Mouse (Mus musculus) stomach, embryonic 15.5 days (tissue): Measurements from ENCODE around the gene Fsip1. TPM values are rescaled to one million over a fixed set of nuclear protein-coding genes. Genes with fewer than 3 reads are reported as not detected.
"Not testable (repeated sequence)": the region's sequence is repeated elsewhere in the genome, so short reads cannot be mapped to it uniquely, and the experiment has no call there.

Experiments used
- ATAC-seq: fragments of 200-750 bp; cut with Nextera tagmentation; 2 replicates; pipeline ENCODE4 v1.8.0; 2017; ENCODE audit warnings: low read depth, moderate number of reproducible peaks, moderate TSS enrichment; ENCODE audit not compliant: insufficient read depth, low FRiP score
- H3K27ac ChIP-seq: fragments of 300-500 bp; sonication (generic); 2 replicates; pipeline ENCODE4 v1.5.1; 2015; ENCODE audit warnings: mild to moderate bottlenecking, inconsistent platforms
- H3K27me3 ChIP-seq: fragments of 300-500 bp; sonication (generic); replicated peaks from 2 replicates; pipeline ENCODE4 v1.6.1; 2015; ENCODE audit warnings: inconsistent platforms
- H3K36me3 ChIP-seq: fragments of 300-500 bp; sonication (generic); 2 replicates; pipeline ENCODE4 v1.6.1; 2015; ENCODE audit warnings: inconsistent platforms
- H3K4me1 ChIP-seq: fragments of 300-500 bp; sonication (generic); 2 replicates; pipeline ENCODE4 v1.6.1; 2015; ENCODE audit warnings: inconsistent platforms
- H3K4me2 ChIP-seq: fragments of 300-500 bp; sonication (generic); 2 replicates; pipeline ENCODE4 v1.6.1; 2015; ENCODE audit warnings: mild to moderate bottlenecking, inconsistent platforms
- H3K4me3 ChIP-seq: fragments of 300-500 bp; sonication (generic); replicated peaks from 2 replicates; pipeline ENCODE4 v1.5.1; 2015; ENCODE audit warnings: inconsistent platforms
- H3K9ac ChIP-seq: fragments of 300-500 bp; sonication (generic); 2 replicates; pipeline ENCODE4 v1.6.1; 2015; ENCODE audit warnings: inconsistent platforms
- H3K9me3 ChIP-seq: fragments of 300-500 bp; sonication (generic); 2 replicates; pipeline ENCODE4 v1.6.1; 2016; ENCODE audit warnings: inconsistent platforms
- WGBS: fragments of 180-500 bp; shearing (Covaris S2); methylation state at CpG from one replicate; pipeline ENCODE4 v1.1.7; 2015; 5-methylcytosine and 5-hydroxymethylcytosine counted together
- polyA plus RNA-seq: library from polyadenylated mRNA; unstranded; fragments of >200 nt; fragmentation: Nextera tagmentation; extraction: Ambion mirVana; gene quantifications from 2 replicates; pipeline ENCODE4 v1.2.1, GENCODE M21; 2015

Fsip1 gene
- polyA plus RNA-seq: 0.27 TPM in 2 replicates

DNA sequence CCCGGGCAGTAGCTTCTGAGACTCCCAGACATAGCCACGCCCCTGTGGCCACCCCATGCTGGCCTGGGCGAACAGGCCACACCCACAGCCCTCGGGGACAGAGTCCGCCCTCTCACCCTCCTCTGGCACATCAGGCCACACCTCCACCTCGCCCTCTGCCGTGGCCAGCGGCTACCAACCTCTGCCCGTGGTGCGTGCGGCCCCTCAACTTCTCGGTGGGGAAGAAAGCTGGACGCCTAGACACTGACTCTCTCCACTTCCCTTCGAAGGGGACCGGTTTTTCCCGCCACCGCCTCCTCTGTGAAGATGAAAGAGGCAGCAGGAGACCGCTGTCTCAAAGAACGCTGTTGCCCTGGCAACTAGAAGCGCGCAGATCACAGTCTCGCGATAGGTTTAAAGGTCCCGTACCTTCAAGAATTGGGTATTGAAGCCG is at the start of gene Fsip1:
TSS of gene Fsip1 (minus strand) at position 346 of the 433 bp plus-strand sequence.
- peak; percentile 94 for ATAC-seq
- Histone ChIP-seq H3K27me3 (no peaks in the 10 kb centered on the region), H3K4me3 (peak within 1 kb of the TSS; percentile 47), H3K27ac (no peak within 1 kb of the TSS), H3K9me3 (no peaks in the 10 kb centered on the region), H3K4me1 (peaks cover 3% of the 10 kb centered on the region; the same call in 1 of the 2 replicates), H3K4me2 (peak within 1 kb of the TSS; percentile 74), H3K36me3 (no peaks in the 10 kb centered on the region), H3K9ac (no peak within 1 kb of the TSS)
- 2% methylated on average over 25 of the region's 25 CpGs for whole genome bisulfite sequencing

DNA sequence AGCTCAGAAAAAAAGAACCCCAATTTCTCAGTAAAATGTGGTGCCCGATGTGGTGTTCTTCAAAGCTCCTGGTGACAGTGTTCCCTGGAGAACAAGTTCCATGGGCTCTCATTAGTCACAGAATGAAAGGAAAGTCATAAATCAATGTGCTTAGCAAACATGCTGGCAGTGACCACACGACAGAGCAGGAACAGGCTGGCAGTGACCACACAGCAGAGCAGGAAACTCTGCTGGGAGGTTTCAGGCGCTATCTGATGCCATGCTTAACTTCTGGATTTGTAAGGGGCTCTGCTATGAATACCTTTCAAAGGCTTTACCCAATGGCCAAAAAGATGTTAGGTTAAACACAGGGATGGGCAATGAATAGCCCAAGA is 49.7 kb upstream of the Fsip1 start:
- no peaks in the 10 kb centered on the region for H3K9me3 ChIP-seq
- no peak overlapping the region for H3K4me2 ChIP-seq
- H3K36me3 ChIP-seq: no peaks in the 10 kb centered on the region
- 16% methylated on average over 3 of the region's 3 CpGs for WGBS
- no peak overlapping the region for H3K9ac ChIP-seq
- no peak overlapping the region for H3K4me3 ChIP-seq
- H3K27ac ChIP-seq: no peak overlapping the region
- peak; percentile 61; the same call in 1 of the 2 replicates for ATAC-seq
- 0 out of 2 replicates have a peak, but pooled peaks cover 3% of the 10 kb centered on the region for H3K4me1 ChIP-seq
- H3K27me3 ChIP-seq: no peaks in the 10 kb centered on the region

DNA sequence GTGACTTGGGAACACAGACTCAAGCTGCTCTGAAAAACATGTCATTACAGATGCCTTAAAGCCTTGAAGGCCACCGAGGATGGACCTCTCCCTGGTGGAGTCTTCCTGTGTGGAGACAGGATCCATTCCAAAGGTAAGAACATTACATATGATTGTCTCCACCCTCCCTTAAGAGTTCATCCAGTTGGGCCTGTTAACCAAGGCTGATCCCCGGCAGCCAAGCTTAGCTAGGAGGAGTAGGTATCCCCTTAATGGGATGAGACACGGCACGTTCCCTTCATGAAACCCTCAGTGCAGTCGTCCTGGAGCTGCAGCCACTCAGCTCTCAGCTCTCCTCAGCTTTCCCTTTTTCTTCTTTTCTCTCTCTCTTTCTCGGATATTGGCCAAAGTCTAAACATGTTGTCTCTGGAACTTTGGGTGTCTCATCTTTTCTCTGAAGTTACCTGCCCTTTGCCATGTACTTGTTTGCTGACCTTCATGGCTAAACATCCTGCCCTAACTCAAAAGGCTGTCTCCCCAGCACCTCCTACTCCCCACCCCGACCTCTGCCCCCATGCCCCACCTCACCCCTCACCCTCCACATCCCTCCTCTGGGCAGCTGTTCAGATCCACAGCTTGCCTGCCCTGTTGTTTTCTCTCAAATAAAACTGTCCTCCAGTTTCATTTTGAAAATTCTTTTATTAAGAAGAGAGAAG is 49.2 kb upstream of the Fsip1 start:
- WGBS: 49% methylated on average over 7 of the region's 7 CpGs
- Histone ChIP-seq H3K4me3 (no peak overlapping the region), H3K27me3 (no peaks in the 10 kb centered on the region), H3K9ac (no peak overlapping the region), H3K4me2 (no peak overlapping the region), H3K4me1 (0 out of 2 replicates have a peak, but pooled peaks cover 3% of the 10 kb centered on the region), H3K36me3 (no peaks in the 10 kb centered on the region), H3K27ac (no peak overlapping the region), H3K9me3 (no peaks in the 10 kb centered on the region)
- no peak for ATAC-seq

DNA sequence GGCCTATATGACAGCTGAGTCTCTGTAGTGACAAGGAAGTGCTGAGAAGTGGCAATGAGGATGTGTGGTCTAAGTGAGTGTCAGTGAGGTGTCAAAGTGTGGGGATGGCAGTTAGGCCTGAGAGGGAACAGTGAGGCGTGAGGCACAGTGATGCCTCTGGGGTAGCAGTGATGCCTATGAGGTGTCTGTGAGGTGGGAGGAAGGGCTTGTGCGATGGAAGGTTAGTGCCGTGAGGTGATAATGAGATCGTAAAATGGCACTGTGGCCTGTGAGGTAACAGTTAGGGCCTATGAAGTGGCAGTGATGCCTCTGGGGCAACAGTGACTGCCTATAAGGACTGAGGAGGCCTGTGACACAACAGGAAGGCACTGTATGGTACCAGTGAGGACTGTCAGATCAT is 46.7 kb upstream of the Fsip1 start:
- WGBS: 70% methylated on average over 4 of the region's 4 CpGs
- no peaks in the 10 kb centered on the region for H3K27me3 ChIP-seq
- no peak for ATAC-seq
- H3K27ac ChIP-seq: no peak overlapping the region
- no peak overlapping the region for H3K4me3 ChIP-seq
- H3K9ac ChIP-seq: no peak overlapping the region
- H3K36me3 ChIP-seq: no peaks in the 10 kb centered on the region
- no peak overlapping the region for H3K4me2 ChIP-seq
- H3K4me1 ChIP-seq: 0 out of 2 replicates have a peak, but pooled peaks cover 3% of the 10 kb centered on the region
- H3K9me3 ChIP-seq: no peaks in the 10 kb centered on the region

DNA sequence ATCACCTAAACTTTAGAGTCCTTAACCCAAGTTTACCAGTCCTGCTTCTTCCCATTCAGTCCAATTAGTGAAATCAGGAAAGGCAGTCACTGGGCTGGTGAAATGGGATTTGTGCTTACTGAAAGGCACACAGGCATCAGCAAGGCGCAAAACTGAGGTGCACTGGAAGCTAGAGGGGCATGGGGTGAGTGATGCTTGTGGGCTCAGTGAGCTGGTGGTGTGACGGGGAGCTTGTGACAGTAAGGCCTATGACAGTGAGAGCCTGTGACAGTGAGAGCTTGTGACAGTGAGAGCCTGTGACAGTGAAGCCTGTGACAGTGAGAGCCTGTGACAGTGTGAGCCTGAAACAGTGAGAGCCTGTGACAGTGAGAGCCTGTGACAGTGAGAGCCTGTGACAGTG is 44.9 kb upstream of the Fsip1 start:
- 84% methylated on average over 2 of the region's 2 CpGs for WGBS
- H3K9me3 ChIP-seq: no peaks in the 10 kb centered on the region
- no peaks in the 10 kb centered on the region for H3K36me3 ChIP-seq
- H3K9ac ChIP-seq: no peak overlapping the region
- H3K4me3 ChIP-seq: no peak overlapping the region
- H3K4me2 ChIP-seq: no peak overlapping the region
- no peaks in the 10 kb centered on the region for H3K27me3 ChIP-seq
- ATAC-seq: no peak
- no peaks in the 10 kb centered on the region for H3K4me1 ChIP-seq
- H3K27ac ChIP-seq: no peak overlapping the region

DNA sequence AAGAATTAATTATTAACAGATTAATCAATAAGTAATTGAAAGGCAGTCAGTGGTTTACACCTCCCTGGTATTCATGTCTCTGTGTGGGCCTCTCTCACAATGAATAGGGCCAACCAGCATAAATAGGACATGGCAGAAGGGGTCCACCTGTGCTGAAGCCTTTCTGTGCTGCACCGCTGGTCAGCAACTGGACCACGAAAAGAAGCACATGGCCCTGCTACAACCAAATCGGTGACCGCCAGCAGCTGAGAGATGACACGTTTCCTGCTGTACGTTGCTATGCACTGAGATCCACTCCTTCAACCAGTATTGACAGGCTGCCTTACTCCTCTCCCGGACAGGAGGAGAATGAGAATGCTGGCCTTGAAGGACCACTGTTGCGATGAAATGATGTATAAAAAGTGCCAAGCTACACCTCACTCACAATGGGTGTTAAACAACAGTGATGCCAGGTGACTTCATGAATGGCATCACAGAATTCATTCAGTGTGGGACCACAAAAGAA is 44.3 kb upstream of the Fsip1 start:
- WGBS: 75% methylated on average over 8 of the region's 8 CpGs
- no peaks in the 10 kb centered on the region for H3K27me3 ChIP-seq
- H3K27ac ChIP-seq: no peak overlapping the region
- H3K36me3 ChIP-seq: no peaks in the 10 kb centered on the region
- no peaks in the 10 kb centered on the region for H3K9me3 ChIP-seq
- no peak overlapping the region for H3K9ac ChIP-seq
- no peak overlapping the region for H3K4me2 ChIP-seq
- no peak for ATAC-seq
- no peaks in the 10 kb centered on the region for H3K4me1 ChIP-seq
- no peak overlapping the region for H3K4me3 ChIP-seq

DNA sequence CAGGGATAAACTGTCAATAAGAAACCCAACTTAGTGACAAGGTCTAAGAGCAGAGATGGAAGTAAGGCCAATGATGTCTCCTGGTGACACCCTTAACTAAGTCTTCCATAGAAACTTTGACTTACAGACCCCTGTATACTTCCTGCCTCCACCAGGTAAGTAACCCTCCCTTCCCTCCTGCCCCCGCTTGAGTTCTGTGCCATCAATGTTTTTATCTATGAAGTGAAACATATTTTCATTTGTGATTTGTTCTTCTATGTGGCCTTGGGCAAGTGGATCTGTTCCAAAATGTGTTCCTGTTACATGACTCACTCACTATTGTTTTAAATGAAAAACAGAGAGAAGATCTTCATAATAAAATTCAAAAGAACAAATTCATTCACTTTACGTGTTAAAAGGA is 43.2 kb upstream of the Fsip1 start:
- H3K27ac ChIP-seq: no peak overlapping the region
- H3K4me2 ChIP-seq: no peak overlapping the region
- H3K4me1 ChIP-seq: no peaks in the 10 kb centered on the region
- no peaks in the 10 kb centered on the region for H3K27me3 ChIP-seq
- no peak overlapping the region for H3K9ac ChIP-seq
- H3K36me3 ChIP-seq: no peaks in the 10 kb centered on the region
- no peak overlapping the region for H3K4me3 ChIP-seq
- WGBS: 91% methylated on average over 2 of the region's 2 CpGs
- no peaks in the 10 kb centered on the region for H3K9me3 ChIP-seq
- ATAC-seq: no peak

DNA sequence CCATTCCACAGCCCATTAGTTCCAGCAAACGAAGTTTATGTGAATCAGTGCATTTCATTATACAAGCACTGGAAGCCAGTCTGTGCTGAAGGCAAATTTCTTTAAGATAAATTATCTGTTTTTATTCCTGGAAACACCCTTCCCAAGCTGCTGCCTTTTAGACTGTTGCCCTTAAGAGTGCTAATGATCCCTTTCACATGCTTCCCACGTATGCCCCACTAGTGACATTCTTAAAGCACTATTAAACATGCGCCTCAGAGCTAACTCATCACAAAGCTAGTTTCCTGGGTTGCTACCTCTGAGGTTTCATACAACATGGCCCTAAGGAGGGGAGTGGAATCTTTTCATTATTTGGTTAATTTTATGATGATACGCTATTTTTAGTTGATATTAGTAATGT is 41.8 kb upstream of the Fsip1 start:
- H3K36me3 ChIP-seq: no peaks in the 10 kb centered on the region
- WGBS: 83% methylated on average over 4 of the region's 4 CpGs
- ATAC-seq: no peak
- no peak overlapping the region for H3K27ac ChIP-seq
- H3K27me3 ChIP-seq: no peaks in the 10 kb centered on the region
- H3K9ac ChIP-seq: no peak overlapping the region
- H3K4me3 ChIP-seq: no peak overlapping the region
- H3K4me1 ChIP-seq: no peaks in the 10 kb centered on the region
- no peaks in the 10 kb centered on the region for H3K9me3 ChIP-seq
- H3K4me2 ChIP-seq: no peak overlapping the region

DNA sequence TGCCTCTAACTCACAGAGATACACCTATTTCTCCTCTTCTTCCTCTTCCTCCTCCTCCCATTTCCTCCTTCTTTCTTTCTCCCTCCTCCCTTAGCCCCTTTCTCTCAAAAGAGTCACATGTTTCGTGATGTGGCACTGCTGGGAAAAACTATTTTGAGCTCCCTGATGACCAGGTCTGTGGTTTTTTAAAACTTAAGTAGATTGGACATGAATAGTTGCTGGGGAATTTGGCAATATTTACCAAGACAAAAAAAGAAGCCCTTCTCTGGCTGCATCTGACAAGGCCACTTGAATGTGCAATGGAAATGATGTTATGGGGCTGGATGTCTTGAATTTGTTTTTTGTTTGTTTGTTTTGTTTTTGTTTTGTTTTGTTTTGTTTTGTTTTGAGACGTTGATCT is 41.2 kb upstream of the Fsip1 start:
- WGBS: 75% methylated on average over 2 of the region's 2 CpGs
- no peak for ATAC-seq
- H3K36me3 ChIP-seq: no peaks in the 10 kb centered on the region
- no peaks in the 10 kb centered on the region for H3K4me1 ChIP-seq
- H3K27me3 ChIP-seq: no peaks in the 10 kb centered on the region
- no peak overlapping the region for H3K9ac ChIP-seq
- H3K4me2 ChIP-seq: no peak overlapping the region
- no peak overlapping the region for H3K4me3 ChIP-seq
- H3K9me3 ChIP-seq: no peaks in the 10 kb centered on the region
- H3K27ac ChIP-seq: no peak overlapping the region

DNA sequence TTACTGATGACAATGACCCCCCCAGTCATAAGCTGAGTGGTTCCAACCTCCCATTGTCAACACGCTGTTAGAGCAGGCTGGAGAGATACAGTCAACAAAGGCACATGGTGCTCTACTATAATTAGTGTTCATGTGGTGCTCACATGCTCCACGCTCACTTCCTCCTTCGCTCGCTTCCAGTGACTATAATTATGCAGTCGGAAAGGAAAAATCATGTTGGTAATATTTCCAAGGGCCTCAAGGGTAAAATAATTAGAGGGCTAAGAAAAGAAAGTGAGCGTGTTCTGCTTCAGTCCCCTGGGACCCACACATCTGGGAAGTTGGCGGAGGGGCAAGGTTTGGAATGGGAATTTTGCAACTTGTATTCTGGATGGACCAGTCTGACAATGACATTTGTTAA is 38.7 kb upstream of the Fsip1 start:
- Histone ChIP-seq H3K9ac (no peak overlapping the region), H3K36me3 (no peaks in the 10 kb centered on the region), H3K27ac (no peak overlapping the region), H3K9me3 (no peaks in the 10 kb centered on the region), H3K4me2 (no peak overlapping the region), H3K4me3 (no peak overlapping the region), H3K27me3 (no peaks in the 10 kb centered on the region), H3K4me1 (no peaks in the 10 kb centered on the region)
- no peak for ATAC-seq
- 80% methylated on average over 7 of the region's 7 CpGs for WGBS

DNA sequence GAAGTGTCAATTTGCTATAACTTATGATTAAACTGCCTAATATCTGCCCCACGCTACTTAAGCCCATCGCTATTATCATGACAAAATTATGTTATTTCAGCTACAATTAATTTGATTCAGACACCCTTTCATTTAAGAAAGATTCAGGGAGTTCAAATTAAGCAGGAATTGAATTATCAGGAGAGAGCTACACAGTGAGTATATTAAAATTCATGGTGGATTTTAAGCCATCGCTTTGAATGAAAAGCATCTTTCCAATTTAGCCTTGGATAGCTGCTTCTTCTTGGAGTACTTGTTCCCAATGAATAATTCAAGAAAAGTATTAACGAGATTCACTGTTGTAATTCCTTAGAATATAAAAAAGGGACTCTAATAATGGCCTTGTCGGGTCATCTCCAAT is 36.8 kb upstream of the Fsip1 start:
- H3K9me3 ChIP-seq: no peaks in the 10 kb centered on the region
- H3K4me2 ChIP-seq: no peak overlapping the region
- no peak overlapping the region for H3K9ac ChIP-seq
- no peaks in the 10 kb centered on the region for H3K36me3 ChIP-seq
- H3K27me3 ChIP-seq: no peaks in the 10 kb centered on the region
- H3K4me1 ChIP-seq: no peaks in the 10 kb centered on the region
- 88% methylated on average over 5 of the region's 5 CpGs for WGBS
- H3K27ac ChIP-seq: no peak overlapping the region
- H3K4me3 ChIP-seq: no peak overlapping the region
- no peak for ATAC-seq

DNA sequence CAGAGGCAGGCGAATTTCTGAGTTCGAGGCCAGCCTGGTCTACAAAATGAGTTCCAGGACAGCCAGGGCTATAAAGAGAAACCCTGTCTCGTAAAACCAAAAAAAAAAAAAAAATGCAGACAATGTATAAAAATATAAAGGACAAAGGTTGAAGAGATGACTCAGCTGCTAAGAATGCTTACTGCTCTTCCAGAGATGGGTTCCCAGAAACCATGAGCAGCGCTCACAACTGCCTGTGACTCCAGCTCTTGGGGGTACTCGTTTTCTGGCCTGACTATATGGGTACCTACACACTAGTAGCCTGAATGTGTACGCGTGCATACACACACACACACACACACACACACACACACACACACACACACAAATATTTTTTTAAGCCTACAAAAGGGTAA is 32.3 kb upstream of the Fsip1 start:
- ATAC-seq, H3K9me3 ChIP-seq, H3K27me3 ChIP-seq, H3K9ac ChIP-seq, H3K4me3 ChIP-seq, H3K27ac ChIP-seq, H3K4me2 ChIP-seq, H3K4me1 ChIP-seq, H3K36me3 ChIP-seq: not testable (repeated sequence)
- 82% methylated on average over 7 of the region's 7 CpGs for WGBS
